Mouse (Mus musculus) inflammation-experienced regulatory T-cells, adult 6 months (primary cell): ENCODE data around the gene Eif6. TPM values are rescaled to one million over a fixed set of nuclear protein-coding genes. Genes with fewer than 3 reads are reported as not detected.
"Not testable (repeated sequence)": the region's sequence is repeated elsewhere in the genome, so short reads cannot be mapped to it uniquely, and the experiment has no call there.

Experiments
- ATAC-seq: one replicate; pipeline ENCODE4 v1.8.0; 2017
- polyA plus RNA-seq, 3 experiments: library from polyadenylated mRNA; unstranded; fragments of 100-300 nt; shearing (Covaris generic); gene quantifications; one replicate each; pipeline ENCODE4 v1.2.1; 2017

The Eif6 gene
- 10 to 100 TPM; 65.0 to 78.8 (median 71.9) TPM for polyA plus RNA-seq

GRCm38 (mm10) chr2:155826630-155827424 is at the start of gene Eif6:
Eif6 (minus strand) TSS chr2:155826925.
- peak; percentile 96 for ATAC-seq

GRCm38 (mm10) chr2:155873636-155874035 is 46.9 kb upstream of the Eif6 start:
- ATAC-seq = no peak

GRCm38 (mm10) chr2:155872930-155873507 is 46.3 kb upstream of the Eif6 start:
- ATAC-seq = no peak

GRCm38 (mm10) chr2:155872486-155872885 is 45.8 kb upstream of the Eif6 start:
- ATAC-seq = no peak

- ATAC-seq = no peak
Observed at GRCm38 (mm10) chr2:155869772-155870171, 43.0 kb upstream of the Eif6 start.

GRCm38 (mm10) chr2:155868320-155868719 is 41.6 kb upstream of the Eif6 start:
- no peak for ATAC-seq

- no peak for ATAC-seq
Observed at GRCm38 (mm10) chr2:155863301-155863867, 36.7 kb upstream of the Eif6 start.

GRCm38 (mm10) chr2:155862573-155863300 is 36.0 kb upstream of the Eif6 start:
- no peak for ATAC-seq

DNA sequence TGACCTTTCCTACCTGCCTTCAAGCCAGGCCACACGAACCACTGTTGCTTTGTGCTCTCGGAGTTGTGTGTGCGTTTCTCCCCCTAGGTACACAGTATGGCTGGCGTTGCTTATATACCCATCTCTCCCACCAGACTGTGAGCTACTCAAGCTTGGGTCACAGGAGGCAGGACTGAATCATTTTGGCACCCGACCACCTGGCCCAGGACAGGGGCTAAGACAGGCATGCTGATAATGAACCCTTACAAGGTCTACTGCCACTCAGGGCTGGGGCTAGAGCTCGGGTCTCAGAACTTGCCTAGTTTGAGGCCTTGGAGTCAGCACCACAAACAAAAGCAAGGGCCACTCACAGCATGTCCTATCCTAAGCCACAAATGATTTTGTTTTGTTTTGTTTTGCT is 34.9 kb upstream of the Eif6 start:
- no peak for ATAC-seq

DNA sequence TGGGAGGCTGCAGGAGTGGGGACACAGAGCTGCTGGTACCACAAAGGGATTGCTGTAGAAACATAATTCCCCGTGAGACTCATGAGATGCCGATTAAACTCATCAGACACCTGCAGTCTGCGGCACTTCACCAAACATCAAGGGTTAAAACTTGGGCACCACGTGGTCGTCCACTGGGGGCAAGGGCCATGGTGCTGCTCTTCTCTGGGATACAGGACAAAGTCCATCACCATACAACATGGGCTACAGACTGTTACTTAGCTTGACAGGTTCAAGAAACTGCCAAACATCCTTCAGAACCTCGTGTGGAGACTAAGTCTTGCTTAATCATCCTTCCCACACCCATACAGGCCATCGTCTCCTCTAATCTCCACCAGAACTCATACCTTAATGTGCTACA is 33.4 kb upstream of the Eif6 start:
- no peak for ATAC-seq

- no peak for ATAC-seq
Observed at GRCm38 (mm10) chr2:155852536-155852935, 25.8 kb upstream of the Eif6 start.

DNA sequence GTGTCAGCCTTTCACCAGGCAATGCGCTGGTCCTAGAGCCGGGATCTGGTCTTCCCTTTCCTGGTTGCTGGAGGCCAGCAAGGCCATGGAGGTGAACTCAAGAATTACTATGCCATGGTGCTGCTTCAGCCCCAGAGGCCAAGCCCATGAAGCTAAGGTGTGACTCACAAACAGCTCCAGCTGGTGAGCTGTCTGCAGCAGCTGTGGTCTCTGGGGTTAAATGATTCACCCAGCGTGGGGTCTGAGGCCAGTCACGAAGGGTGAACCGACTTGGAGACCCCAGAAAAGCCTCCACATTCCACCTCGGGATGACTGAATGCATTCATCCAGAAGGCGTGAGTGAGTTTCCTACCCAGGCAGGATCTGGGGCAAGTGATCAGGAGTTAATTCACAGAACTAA is 23.4 kb upstream of the Eif6 start:
- no peak for ATAC-seq

DNA sequence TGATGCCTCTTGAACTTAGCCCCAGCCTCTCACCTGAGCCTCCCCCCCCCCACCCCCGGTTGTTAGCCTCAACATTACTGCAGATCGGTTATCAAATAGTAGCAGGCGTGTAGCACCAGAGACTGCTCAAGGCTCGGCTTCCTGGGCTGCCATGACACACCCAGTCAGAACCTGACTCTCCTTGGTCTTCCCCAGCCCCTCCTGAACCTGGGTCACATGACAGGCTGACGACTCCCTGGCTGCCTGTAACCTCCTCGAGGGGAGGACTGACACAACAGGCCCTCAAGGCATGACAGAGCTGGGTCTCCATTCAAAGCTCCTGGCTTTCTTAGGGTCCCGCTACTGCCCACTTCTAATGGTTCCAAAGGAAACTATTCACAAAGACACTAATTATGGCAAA is 22.7 kb upstream of the Eif6 start:
- no peak for ATAC-seq

DNA sequence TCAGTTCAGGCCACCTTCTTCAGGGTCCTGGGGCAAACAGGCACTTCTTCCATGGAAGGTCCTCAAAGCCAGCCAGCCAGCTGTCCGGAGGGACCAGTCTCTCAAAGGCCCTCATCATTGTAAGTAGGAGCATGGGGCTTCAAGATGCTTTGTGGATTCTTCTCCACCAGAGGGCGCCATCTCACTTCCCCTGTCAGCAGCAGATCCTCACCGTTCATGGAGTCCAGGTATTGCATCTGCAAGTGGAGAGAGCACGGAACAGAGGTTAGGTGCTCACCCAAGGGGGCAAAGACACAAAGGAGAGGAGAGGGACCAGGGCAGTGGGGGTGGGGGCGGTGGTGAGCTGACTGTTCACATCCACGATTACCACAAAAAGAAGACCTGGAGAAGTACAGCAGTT is 21.6 kb upstream of the Eif6 start:
- peak; percentile 52 for ATAC-seq

DNA sequence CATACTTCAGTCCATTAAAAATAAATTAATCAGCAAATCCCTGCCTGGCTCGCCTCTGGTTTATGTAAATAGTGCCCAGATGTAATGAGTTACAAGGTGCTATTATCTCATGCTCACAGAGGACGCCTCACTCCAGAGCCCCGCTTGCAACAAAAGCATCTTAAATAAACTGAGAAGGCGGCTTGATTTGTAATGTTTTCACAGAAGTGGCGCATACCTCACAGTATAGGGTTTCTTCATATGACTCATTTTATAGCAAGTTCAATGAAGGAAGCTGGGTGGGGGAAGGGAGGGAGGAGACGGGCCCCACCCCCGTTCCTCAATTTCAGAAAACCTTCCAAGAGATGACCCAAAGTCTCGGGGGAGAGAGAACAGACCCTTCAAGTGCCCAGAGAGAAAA is 20.2 kb upstream of the Eif6 start:
- no peak for ATAC-seq

- no peak for ATAC-seq
Observed at GRCm38 (mm10) chr2:155838961-155839360, 12.2 kb upstream of the Eif6 start.

DNA sequence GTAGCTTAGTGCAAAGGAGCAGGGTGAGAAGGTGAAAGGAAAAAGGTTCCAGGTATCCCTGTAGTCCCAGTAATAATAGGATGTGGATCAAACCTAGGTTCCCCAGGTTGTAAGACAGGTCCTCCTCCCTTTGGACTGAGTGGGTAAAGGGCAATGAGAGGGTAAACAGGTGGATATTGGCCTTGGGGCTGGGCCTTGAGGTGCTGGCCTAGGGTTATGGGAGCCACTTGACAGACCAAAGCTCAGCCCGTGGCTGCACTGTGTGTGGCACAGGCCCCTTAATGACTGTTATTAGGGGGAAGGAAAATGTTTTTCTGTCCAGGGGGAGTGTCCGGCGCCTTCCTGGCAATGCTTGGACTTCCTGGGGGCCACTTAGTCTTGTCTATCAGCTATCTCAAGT is 11.2 kb upstream of the Eif6 start:
- no peak for ATAC-seq

DNA sequence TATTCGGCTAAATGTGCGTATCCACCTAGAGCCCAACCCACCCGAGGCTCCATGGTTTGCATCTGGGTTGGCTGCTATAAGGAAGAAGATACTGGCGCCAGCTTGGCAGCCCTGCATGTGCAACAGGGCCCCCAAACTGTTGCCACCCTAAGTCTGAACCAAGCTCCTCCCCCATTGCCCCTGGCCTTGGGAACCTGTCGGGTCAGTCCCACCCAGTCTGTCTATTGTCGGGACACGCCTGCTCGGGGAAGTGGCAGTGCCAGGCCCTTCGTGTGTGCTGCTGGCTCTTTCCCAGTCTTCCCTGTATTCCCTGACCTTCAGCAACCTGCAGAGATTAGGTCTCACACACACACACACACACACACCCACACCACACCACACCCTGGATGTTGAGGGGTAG is 8.0 kb upstream of the Eif6 start, which contains the start of gene Fam83c:
Gene Fam83c (minus strand): TSS at position 123 of the 400 bp plus-strand sequence.
- no peak for ATAC-seq

- ATAC-seq = not testable (repeated sequence)
Observed at GRCm38 (mm10) chr2:155832087-155832486, 5.4 kb upstream of the Eif6 start.

DNA sequence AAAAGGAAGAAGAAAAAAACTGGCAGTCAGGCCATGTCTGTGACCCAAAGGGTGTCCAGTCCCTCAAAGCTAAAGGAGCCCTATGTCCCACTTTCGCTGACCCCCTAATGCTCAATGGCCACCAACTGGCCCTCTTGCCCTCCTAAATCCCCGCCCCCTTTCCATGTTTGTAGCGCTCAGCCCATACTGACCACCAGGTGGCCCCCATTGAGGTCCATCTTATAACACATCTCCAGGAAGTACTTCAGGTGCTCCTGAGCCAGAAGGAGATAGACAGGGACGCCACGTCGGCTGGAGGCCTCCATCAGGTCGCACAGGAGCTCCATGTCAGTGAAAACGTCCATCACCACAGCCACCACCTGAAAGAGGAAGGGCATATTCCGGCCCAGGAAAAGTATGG is 4.6 kb upstream of the Eif6 start:
- no peak for ATAC-seq

GRCm38 (mm10) chr2:155830841-155831240 is 4.1 kb upstream of the Eif6 start:
- no peak for ATAC-seq

GRCm38 (mm10) chr2:155825904-155826629 is 658 bp downstream of the Eif6 start:
- no peak for ATAC-seq

GRCm38 (mm10) chr2:155823722-155824121 is 3.0 kb downstream of the Eif6 start:
- ATAC-seq = no peak
